Mouse (Mus musculus): ENCODE measurements around the gene Rasl10a. TPM values are rescaled to one million over a fixed set of nuclear protein-coding genes. Genes with fewer than 3 reads are reported as not detected.

Gene Rasl10a
- polyA plus RNA-seq, 1 experiment from 2014 or later: 0.93 TPM

GRCm38 (mm10) chr11:5109441-5109840 lies 51.5 kb downstream of the Rasl10a start:
- H3K4me1 ChIP-seq (replicated peaks; ENCODE audit: control insufficient read depth, insufficient read depth, low read length): no peaks in the 10 kb centered on the region

More at GRCm38 (mm10) chr11:5109441-5109840, 51.5 kb downstream of the Rasl10a start:
- 82% methylated on average over 8 of the region's 8 CpGs for WGBS
- ATAC-seq: no peak
- no peaks in the 10 kb centered on the region for H3K9me3 ChIP-seq (ENCODE audit: control insufficient read depth)
- H3K4me2 ChIP-seq (replicated peaks; ENCODE audit: low read depth): no peak overlapping the region
- TF ChIP-seq CTCF (IDR thresholded peaks at IDR 0.05; ENCODE audit: low read depth): no peak
- no peak overlapping the region for H3K9ac ChIP-seq (ENCODE audit: low read depth, low read length)
- peaks cover 26% of the 10 kb centered on the region; the same call in 1 of the 2 replicates for H3K36me3 ChIP-seq (ENCODE audit: control insufficient read depth, insufficient read depth)
- no peaks in the 10 kb centered on the region for H3K27me3 ChIP-seq (replicated peaks; ENCODE audit: control insufficient read depth, insufficient read depth, low read length)
- H3K4me3 ChIP-seq (ENCODE audit: low read depth, low read length): no peak overlapping the region
- H3K27ac ChIP-seq (ENCODE audit: low read depth, low read length): no peak overlapping the region

Small RNAs within 50 kb of the gene (microRNA-seq; reads per million reads assigned to microRNA genes)
- gene Gm47296: not detected

Other genes starting within 250 kb of the Rasl10a start
- 16.0 and 16.6 TPM in 2 replicates for gene Nf2, start 208.6 kb upstream of the Rasl10a start, polyA plus RNA-seq (2015; fragmentation: Nextera tagmentation; extraction: Ambion mirVana)
- gene Nipsnap1, start 184.2 kb upstream of the Rasl10a start, polyA plus RNA-seq (2015; fragmentation: Nextera tagmentation; extraction: Ambion mirVana): 59.1 and 62.0 TPM in 2 replicates
- gene Thoc5, start 162.8 kb upstream of the Rasl10a start, polyA plus RNA-seq (2015; fragmentation: Nextera tagmentation; extraction: Ambion mirVana): 15.9 TPM in 2 replicates
- gene Nefh, start 110.1 kb upstream of the Rasl10a start, polyA plus RNA-seq (2015; fragmentation: Nextera tagmentation; extraction: Ambion mirVana): 0.25 and 0.26 TPM in 2 replicates
- gene Ap1b1, start 71.3 kb upstream of the Rasl10a start, polyA plus RNA-seq (2015; fragmentation: Nextera tagmentation; extraction: Ambion mirVana): 60.3 and 60.4 TPM in 2 replicates
- gene Gas2l1, start 7.2 kb downstream of the Rasl10a start, polyA plus RNA-seq (2015; fragmentation: Nextera tagmentation; extraction: Ambion mirVana): 18.9 and 22.8 TPM in 2 replicates
- 17.1 and 17.5 TPM in 2 replicates for gene Rhbdd3, start 40.8 kb downstream of the Rasl10a start, polyA plus RNA-seq (2015; fragmentation: Nextera tagmentation; extraction: Ambion mirVana)
- 185 and 196 TPM in 2 replicates for gene Ewsr1, start 41.1 kb downstream of the Rasl10a start, polyA plus RNA-seq (2015; fragmentation: Nextera tagmentation; extraction: Ambion mirVana)
- gene Emid1, start 94.1 kb downstream of the Rasl10a start, polyA plus RNA-seq (2015; fragmentation: Nextera tagmentation; extraction: Ambion mirVana): 47.9 and 56.4 TPM in 2 replicates
- gene Kremen1, start 203.4 kb downstream of the Rasl10a start, polyA plus RNA-seq (2015; fragmentation: Nextera tagmentation; extraction: Ambion mirVana): 5.7 and 6.6 TPM in 2 replicates